Mouse (Mus musculus) B cell, adult 2 months (primary cell): ENCODE data around the gene A730049H05Rik.

Source experiments
- DNase-seq, 2 experiments: peaks; one replicate each; pipeline ENCODE4 v3.0.0; 2022

Gene A730049H05Rik

DNA sequence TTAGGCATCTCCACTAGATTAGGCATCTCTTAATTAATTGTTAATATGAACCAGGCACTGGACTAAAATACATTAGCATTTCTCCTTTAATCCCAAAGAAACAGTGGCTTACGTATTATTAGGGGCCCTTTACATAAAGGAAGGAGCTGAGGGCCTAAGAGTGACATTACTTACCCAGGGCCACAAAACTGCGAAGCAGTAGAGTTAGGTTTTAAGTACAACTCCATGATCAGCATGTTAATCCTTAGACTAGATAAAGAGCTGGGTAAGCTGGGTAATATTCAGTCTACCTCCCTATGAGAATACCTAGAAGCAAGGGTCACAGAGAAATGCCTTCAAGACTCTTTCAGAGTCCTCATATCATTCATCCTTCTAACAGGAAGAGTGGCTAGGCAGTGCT is 12.9 kb downstream of the A730049H05Rik start:
- no peak for DNase-seq

DNA sequence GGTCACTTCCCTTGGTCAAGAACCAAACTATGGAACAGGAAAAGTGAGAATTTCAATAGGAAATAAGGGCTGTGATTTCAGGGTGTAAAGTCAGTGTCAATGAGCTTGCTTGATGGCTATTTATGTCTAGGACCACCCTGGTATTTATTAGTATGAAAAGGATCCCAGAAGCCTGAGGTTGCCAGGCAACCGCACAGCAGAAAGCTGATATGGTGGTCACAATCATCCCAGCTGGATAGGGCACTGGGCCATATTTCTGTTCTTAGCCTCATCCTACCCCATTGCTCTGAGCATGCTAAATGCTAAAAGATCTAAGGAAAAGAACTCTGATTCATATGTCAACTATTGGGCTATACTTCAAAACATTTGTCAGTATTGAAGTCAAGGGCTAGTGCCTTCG is 14.8 kb downstream of the A730049H05Rik start:
- DNase-seq: no peak

DNA sequence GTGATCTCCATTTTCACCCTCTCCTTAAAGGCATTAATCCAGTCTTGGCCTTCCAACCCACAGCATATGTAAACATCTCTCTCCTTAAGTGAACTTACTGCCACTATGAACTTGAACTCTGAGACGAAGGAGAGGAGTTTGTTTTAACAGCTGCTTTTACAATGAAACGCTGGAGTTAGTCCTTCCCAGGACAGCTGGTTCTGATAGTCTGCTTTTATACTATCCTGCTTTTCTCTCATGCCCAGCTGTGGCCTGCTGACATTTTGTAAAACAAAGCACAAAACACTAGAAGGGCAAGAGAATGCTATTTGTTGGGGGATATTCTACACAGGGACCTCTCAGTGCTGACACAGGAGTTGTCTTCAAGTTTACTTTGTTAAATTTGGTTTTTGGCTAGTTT is 25.7 kb downstream of the A730049H05Rik start:
- no peak for DNase-seq

DNA sequence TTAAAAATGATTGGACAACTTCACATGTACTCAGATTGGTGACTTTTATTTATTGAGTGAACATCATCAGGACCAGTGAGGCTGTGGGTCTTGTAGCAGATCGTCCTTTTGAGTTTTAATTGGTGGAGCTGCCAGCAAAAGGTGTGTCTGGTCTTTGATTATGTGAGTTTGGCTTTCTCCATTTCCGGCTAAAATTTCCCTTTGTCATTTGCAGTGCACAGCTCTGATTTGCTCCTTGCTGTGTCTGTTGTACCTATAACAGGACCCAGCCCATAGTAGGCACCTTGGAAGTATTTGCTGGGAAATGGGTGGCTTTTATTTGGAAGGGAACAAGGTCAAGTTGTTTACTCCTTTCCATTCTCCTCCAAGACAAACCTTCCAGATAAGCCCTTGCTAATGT is 27.2 kb downstream of the A730049H05Rik start:
- DNase-seq: no peak

DNA sequence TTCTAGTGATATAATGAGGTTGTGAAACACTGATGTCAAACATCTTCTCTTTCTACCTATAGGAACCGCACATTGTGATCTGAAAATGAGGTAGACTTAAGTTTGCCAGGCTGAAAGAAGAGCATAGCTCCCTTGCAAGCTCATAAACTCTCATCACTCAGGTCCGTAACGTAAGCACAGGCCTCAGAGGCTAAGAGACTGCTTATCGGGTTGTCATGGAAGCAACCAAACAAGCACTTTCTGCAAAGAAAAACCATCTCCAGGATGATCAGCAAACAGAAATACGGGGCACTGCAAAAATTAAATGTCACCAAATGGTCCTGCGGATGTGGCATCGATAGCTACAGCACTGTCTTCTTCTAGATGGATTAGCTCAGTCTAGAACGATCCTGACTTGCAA is 29.6 kb downstream of the A730049H05Rik start:
- DNase-seq: no peak

DNA sequence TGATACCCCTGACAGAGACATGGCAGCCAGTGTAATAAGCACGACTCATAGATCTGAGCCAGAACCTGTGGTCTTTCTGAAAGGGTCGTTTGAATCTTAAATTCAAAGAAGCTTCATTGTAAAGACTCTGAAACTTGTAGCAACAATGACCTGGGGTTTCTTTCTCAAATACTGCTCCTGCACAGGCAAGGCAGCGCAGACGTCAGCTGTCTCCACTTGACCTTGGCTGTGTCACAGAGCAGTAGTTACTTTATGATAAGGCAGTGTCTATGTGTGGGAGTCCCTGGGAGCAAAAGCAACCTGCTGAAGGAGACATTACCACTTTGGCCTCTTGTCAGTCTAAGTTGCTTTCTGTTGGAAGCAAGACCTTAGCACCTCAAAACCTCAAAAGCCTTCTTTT is 30.3 kb downstream of the A730049H05Rik start:
- no peak for DNase-seq

DNA sequence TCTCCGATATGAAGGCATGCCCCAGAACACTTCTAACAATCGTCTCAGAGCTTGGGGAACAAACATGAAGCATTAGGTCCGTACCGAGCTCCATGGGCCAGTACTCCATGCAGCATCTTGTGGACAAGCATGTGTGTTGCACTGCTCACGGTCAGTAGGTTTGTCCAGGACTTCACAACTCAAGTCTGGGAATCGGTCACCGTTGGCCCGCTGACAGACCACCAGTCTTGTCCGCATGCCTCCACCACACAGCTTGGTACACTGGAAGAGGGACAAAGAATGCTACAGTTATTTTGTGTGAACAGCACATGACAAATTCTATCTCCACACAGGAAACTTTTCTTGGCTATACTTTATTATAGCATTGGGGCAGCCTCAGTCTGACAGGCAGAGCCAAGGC is 32.9 kb downstream of the A730049H05Rik start:
- no peak for DNase-seq

DNA sequence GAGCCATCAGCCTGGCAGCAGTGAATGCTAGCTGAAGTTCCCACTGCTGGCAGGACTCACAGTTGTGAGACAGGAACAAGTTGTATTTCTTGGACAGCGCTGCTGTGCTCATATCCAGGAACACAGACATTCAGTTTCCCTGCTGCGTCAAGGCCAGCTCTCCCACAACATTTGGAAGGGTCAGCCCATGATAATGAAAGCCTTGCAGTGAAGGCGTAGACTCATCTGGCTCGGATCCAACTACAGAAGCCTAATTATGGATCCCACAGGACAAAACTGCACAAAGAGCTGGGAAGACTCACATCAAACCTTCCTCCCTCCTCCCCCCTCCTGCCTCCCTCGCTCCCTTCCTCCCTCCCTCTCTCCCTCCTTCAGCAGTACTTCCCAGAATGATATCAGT is 34.0 kb downstream of the A730049H05Rik start:
- no peak for DNase-seq

DNA sequence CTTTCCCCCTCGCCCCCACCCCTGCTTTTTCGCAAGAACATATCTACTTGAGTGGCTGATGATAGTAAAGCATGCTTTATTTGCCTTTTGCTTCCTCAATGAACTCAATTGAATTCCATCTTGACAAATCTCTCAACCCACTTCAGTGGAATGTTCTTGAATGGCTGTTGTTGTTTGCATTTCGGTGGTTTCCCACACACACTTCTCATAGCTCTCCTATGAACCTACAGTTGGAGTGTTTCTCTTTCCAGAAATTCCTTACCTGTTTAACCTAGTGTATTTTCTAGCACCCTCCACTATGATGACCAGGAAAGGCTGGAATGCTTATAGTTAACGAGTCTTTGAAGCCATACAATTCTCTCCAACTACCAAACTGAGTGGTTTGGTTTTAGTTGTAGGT is 38.6 kb downstream of the A730049H05Rik start:
- no peak for DNase-seq

DNA sequence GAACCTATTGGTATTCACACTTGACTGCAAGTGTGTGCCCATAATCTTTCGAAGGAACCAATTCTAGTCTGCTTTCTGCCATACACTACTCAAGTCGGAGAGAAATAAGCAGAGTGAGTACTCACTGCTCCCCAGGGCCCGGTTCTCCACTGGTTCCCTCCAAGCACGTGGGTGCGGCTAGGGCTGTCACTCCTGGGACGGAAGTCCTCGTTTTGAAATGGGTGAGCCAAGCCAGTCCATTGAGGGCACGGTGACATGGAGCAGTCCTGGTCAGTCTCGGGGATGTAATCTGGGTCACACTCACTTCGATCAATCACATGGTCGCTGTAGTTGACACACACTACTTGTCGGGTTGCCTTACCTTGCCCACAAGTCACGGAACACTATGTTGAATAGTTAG is 41.5 kb downstream of the A730049H05Rik start:
- no peak for DNase-seq

DNA sequence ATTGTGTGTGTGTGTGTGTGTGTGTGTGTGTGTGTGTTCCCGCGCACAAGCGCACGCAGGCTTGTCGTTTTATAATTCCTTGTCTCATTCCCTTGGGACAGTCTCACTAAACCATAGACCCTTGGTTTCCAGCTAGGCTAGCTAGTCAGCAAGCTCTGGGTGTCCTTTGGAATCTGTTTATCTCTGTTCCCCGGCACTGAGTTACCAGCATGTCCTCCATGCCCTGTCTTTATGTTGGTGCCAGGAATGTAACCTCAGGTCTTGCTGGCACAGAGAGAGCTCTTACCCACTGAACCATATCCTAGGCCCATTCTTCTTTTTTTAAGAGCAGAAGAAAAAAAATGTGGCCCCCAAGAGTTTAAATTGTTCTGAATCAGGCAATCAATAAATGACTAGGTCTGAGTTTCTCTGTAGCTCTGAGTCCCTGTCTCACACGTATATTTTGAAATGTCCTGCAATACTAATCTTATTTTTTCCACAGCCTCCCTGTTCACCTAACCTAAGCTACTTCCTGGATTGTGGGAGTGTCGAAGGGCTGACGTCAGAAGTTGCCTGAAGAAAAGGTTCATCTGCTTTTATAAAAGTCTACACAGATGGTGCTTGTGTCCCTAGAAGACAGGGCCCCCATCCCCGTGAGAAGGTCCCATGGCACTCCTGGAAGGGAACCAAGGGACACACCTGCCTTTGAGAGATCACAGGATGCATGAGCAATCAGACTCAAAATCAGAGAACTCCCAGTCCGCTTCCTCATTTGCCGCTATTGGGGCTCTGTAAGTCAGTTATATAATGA is 42.6 kb downstream of the A730049H05Rik start:
- DNase-seq: no peak

DNA sequence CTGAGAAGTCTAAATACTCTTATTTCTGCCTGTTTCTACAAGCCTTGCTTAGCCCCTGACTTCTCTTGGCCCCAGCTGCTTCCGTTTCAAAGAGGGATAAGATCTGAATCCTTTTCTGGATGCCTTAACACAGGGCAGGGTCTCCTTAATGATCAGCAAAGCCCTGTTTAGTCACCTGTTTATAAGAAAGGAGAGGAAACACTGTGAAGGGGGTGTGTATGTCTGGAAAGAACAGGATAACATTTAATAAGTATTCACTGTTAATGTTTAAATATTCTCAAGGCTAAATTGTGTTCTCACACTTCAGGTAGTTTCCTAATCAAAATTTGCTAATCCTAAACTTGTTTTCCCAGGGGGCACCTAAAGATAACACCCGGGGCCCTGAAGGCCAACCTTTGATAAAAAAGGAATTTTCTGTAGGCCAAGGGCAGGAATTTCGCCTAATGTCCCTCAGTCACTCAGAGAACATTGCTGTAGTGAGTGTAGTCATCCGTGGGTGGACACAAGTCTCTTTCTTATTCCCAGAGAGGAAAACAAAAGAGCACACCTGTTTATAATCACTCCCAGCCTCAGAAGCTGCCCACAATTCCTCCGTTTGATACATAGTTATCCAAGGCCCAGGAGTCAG is 44.1 kb downstream of the A730049H05Rik start:
- DNase-seq: no peak

DNA sequence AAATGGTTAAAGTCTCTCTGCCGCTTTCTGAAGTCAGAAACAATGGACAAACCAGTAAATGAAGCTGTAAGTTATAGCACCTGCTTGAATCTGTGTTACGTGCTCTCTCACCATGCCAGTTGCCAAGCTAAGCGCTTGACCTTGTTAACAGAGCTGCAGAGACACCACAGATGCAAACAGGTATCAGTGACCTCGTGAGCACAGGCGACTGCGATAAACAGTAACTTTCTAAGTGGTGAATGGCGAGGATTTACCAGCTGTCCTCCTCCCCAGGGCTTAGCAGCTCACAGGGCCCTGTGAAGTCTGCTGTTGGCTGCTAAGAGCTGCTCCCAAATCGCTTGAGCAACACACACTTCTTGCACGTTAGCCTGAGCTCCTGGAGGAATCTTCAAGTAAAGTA is 46.3 kb downstream of the A730049H05Rik start:
- DNase-seq: no peak

DNA sequence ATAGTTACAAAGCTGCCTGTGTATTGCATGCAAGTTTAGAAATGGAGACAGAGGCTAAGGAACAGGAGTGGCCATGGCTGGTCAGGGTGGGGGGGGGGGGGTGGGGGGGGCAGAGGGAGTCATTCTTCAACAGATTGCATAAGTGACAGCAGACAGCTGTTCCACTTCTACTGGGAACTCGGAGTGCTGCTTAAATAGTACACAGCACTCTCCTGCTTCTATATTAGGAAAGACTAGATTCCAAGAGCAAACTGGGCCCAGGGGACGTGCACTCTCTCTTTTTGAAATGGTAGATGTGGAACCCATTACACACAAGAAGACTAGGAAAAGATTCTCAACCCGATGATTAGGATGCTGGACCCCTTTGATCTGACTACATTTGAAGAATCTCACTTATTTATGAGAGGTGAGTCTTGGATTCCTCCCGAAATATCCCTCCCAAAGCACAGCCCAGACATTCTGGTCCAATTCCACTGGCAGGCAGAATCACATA is 52.9 kb downstream of the A730049H05Rik start, which contains the start of gene Gm15737:
Gene Gm15737 (plus strand): TSS at position 269 of the 493 bp plus-strand sequence.
- no peak for DNase-seq

DNA sequence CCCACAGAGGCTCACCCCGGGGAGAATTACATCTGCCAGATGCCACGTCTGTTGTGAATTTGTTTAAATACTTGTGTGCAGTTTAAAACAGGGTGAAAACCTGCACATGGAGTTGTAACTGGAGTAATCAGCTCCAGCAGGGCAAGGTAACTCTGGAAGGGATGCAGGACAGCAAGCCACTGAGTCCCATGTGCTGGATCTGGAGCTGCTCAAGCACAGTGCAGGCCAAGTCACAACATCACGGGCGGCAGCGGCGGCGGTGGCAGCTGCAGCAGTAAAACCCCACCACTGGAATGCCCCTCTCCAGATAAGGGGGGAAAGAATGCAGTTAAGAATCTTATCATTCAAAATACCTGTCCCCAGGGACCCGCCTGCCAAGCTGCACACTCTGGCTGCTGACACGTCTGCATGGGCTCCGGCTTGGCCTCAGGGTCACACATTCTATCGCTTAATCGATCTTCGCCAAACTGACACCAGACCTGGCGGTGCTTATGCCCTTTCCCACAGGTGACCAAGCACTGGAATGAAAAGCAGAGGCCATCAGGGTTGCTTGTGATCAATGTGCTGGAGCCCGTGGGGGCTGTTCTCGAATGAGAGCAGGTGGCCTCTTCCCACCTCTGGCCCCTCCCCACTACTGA is 53.4 kb downstream of the A730049H05Rik start:
- no peak for DNase-seq

DNA sequence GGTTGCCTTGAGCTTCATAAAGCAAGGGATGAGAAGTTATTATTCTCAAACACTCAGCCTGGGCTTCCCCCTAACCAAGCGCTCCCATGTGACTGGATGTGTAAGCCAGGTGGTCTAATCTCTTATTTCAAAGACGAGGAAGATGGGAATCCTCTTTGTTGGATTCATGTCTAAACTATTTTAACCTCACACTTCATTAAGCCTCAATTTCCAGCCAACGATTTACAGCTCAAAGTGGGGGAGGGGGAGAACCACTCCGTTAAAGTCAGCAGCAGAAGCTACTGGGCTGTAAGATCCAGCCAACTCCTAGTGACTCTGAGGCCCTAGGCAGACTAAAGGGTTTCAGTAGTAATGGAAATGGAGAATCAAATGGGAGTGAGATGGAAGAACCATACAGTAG is 55.5 kb downstream of the A730049H05Rik start:
- no peak for DNase-seq

DNA sequence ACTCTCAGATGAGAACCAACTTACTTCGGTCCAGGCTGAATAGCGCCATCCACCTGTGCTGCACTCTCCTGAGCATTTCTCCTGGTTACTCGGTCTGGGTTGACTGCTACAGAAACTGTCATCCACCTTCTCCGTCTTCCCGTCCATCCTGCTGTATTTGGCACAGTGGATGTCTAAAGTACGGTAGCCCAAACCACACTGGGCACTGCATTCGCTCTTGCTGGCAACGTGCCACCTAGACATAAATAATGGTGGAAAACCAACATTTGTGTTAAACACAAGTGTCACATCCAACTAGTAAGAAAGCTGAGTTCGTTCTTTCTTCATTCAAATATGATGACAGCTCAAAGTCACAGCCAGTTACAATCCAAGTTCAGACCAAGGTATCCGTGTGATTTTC is 56.5 kb downstream of the A730049H05Rik start:
- DNase-seq: no peak

DNA sequence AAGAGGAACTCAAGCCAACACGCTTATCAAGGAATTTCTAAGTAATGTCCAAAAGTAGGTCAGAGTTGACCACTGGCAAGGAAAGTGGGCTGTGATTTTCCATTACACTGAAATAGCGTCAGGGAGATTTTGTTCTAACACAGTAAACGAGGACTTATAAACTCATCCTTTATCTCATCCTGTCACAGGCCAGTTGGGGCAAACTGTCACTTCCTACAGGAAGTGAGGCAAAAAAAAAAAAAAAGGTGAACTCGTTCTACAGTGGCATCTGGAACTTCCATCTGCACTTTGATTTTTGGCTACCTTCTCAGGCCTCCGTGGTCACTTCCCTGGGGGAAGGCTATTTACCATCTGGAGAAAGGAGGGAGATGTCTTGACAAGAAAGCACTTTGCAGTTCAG is 58.6 kb downstream of the A730049H05Rik start:
- DNase-seq: no peak

DNA sequence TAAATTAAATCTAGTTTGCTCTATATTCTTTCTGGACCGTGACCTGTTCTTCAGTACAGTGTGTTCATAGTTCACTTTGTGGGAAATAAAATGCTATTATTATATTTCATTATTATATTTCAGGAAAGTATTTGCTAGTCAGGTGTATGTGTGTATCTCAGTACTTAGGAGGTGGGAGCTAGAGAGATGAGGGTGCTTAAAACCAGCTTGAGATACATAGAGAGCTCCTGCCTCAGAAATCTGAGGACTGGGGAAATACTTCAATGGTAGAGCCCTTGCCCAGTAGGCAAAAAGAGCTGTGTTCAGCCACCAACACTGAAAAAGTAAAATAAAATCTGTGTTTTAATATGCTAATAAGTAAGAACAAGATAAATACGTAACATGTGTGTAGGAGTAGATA is 59.1 kb downstream of the A730049H05Rik start:
- no peak for DNase-seq

DNA sequence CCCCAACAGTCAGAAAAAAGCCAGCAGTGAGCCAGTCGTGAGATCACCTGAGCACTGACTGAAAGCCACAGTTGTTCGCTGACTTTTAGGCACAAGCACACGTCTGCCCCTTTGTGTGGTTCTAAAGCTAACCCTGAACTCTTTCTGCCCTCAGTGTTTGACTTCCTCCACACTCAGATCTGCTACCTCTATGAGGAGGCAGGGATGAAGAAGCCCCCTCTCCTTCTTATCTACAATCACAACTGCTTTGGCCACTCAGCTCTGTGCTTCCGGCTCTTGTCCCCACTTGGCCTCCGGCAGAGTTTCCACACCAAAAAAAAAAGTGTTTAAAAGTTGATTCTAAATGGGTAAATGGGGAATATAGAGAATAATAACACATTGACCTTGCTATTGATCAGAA is 59.8 kb downstream of the A730049H05Rik start:
- DNase-seq: no peak

DNA sequence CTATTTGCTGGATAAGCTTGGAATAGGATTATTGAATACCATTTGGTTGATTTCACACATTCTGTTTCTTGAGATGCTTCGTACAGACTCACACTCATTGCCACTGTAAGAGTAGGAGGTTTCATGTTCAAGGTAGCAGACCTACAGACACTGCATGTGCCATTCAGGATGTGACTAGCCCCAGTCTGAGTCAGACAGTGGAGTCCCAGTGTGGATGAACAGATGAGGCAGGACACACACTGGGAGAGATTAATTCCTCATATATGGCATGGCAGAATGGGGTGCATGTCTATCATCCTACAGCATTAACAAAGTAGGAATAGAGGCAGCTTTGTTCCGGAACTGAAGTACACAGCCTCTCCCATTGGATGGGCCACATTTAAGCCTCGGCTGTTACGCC is 61.0 kb downstream of the A730049H05Rik start:
- DNase-seq: no peak

DNA sequence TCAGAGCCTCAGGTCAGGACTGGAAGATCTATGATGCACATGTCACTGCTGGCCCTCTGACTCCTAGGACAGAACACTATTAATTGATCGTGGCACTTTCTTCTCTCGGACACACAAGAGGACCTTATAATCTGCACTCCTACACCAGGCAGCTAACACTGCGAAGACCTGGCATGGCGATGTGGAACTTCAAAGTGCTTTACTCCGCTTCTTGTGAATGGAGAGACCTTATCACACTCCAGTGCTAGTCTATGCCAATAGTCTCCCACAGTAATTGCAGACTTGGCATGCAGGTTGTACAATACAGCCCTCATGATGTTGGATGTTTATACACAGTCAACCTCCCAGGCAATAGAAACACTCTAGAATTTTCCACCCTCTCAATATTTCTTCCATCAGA is 62.5 kb downstream of the A730049H05Rik start:
- DNase-seq: no peak

DNA sequence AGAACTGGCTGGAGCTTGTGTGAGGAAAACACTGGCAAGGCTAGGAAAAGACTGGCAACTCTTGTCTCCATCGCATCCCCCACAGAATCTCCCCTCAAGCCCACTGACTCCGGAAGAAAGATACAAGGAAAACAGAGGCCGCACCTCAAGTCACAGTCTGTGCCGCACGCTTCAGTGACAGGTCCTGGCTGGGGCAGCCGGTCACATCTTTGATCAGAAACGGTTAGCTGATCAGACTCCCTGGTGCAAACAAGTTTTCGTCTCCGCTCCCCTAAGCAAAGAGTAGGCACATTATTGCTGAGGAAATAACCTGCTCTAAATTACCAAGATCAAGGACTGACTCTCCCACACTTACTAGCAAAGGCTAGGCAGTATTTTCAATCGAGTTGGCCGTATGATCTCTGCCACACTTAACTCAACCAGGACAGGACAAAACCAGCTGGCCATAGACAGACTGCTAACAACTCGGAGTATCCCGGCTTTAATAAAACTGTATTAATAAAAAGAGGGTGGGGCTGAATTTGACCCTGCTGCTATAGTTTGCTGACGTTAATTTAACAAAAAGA is 63.5 kb downstream of the A730049H05Rik start:
- DNase-seq: no peak

DNA sequence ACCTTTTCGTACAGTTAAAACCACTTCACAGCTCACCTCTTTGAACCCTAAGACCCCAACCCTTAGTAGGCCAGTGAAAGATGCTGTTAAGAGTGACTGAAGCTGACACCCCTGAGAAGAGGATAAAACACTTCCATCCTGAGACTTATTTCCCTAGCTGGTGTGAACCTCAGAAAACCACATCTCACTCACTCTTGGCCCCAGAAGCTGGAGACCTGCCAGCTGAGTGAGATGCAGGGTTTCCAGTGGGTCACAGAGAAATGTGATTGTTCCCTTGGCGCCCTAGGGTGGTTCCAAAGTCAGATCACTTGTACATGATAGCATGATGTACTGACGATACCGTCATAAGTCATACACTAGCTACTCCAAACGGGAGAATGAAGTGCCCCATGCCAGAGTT is 66.2 kb downstream of the A730049H05Rik start:
- no peak for DNase-seq
